Mouse (Mus musculus) midbrain, embryonic 13.5 days (tissue): ENCODE measurements around the gene Med1. TPM values are rescaled to one million over a fixed set of nuclear protein-coding genes. Genes with fewer than 3 reads are reported as not detected.

ENCODE experiments used
- ATAC-seq: fragments of 200-750 bp; cut with Nextera tagmentation; 2 replicates; pipeline ENCODE4 v1.8.0; 2017; ENCODE audit warnings: mild to moderate bottlenecking, moderate TSS enrichment, moderate library complexity
- H3K27ac ChIP-seq: fragments of 300-500 bp; sonication (generic); 2 replicates; pipeline ENCODE4 v1.5.1; 2015; ENCODE audit warnings: inconsistent platforms, mild to moderate bottlenecking, moderate library complexity
- H3K27me3 ChIP-seq: fragments of 300-500 bp; sonication (generic); 2 replicates; pipeline ENCODE4 v1.6.1; 2015; ENCODE audit warnings: mild to moderate bottlenecking, inconsistent platforms
- H3K36me3 ChIP-seq: fragments of 300-500 bp; sonication (generic); 2 replicates; pipeline ENCODE4 v1.6.1; 2015; ENCODE audit warnings: mild to moderate bottlenecking, inconsistent platforms
- H3K4me1 ChIP-seq: fragments of 300-500 bp; sonication (generic); replicated peaks from 2 replicates; pipeline ENCODE4 v1.6.1; 2015; ENCODE audit warnings: inconsistent platforms
- H3K4me2 ChIP-seq: fragments of 300-500 bp; sonication (generic); replicated peaks from 2 replicates; pipeline ENCODE4 v1.6.1; 2015; ENCODE audit warnings: moderate library complexity, mild to moderate bottlenecking, inconsistent platforms
- H3K4me3 ChIP-seq: fragments of 300-500 bp; sonication (generic); replicated peaks from 2 replicates; pipeline ENCODE4 v1.5.1; 2015; ENCODE audit warnings: mild to moderate bottlenecking, inconsistent platforms
- H3K9ac ChIP-seq: fragments of 300-500 bp; sonication (generic); replicated peaks from 2 replicates; pipeline ENCODE4 v1.6.1; 2015; ENCODE audit warnings: mild to moderate bottlenecking, inconsistent platforms
- H3K9me3 ChIP-seq: fragments of 300-500 bp; sonication (generic); 2 replicates; pipeline ENCODE4 v1.6.1; 2016; ENCODE audit warnings: mild to moderate bottlenecking, inconsistent platforms
- WGBS: fragments of 180-500 bp; shearing (Covaris S2); methylation state at CpG from one replicate; pipeline ENCODE4 v1.1.7; 2015; 5-methylcytosine and 5-hydroxymethylcytosine counted together
- microRNA-seq: library from miRNA; unstranded; fragments of <30 nt; microRNA quantifications from one replicate; pipeline ENCODE4, GENCODE M21; 2016
- polyA plus RNA-seq: library from polyadenylated mRNA; unstranded; fragments of >200 nt; fragmentation: Nextera tagmentation; extraction: Ambion mirVana; gene quantifications from 2 replicates; pipeline ENCODE4 v1.2.1, GENCODE M21; 2015

Med1 gene
- polyA plus RNA-seq, 1 experiment from 2014 or later = 74.3 TPM

DNA sequence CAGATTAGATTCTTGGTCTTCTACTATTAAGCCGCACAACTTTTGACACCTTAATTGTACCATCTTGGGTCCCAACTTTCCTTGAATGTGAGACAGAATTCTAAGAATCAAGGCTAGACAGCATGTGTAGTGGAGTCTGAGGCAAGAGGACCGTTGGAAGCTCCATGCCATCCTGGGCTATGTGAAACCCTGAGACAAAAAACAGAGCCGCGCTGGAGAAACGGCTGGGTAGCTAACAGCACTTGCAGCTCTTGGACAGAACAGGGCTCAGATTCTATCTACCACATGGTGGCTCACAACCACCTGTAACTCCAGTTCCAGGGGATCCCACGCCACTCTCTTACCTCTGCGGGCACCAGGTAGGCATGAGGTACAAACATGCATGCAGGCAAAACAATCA lies 47.2 kb downstream of the Med1 start:
- Histone ChIP-seq H3K4me3 (no peak overlapping the region), H3K9ac (no peak overlapping the region), H3K27ac (no peak overlapping the region), H3K4me1 (peaks cover 35% of the 10 kb centered on the region), H3K9me3 (no peaks in the 10 kb centered on the region; the same call in 1 of the 2 replicates), H3K36me3 (peaks cover 7% of the 10 kb centered on the region; the same call in 1 of the 2 replicates), H3K4me2 (no peak overlapping the region), H3K27me3 (no peaks in the 10 kb centered on the region)
- no peak for ATAC-seq
- 87% methylated on average over 7 of the region's 7 CpGs for WGBS

DNA sequence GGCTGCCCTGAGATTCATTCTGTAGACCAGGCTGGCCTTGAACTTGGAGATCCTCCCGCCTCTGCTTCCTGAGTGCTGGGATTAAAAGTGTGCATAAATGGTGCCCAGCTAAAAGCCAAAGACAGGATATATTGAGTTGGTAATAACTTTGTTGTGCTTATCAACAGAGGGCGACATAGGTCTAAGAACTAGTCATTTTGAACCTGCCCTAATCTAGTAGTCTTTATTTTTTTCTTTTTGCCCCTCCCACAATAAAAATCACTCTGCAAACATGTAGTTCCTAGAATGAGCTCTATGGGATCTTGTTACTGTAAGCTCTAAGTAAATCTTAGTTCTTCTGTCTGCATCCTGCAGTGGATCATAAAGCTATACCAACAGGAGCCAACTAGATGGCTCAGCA lies 50.5 kb downstream of the Med1 start:
- H3K27me3 ChIP-seq = no peaks in the 10 kb centered on the region
- no peak overlapping the region for H3K27ac ChIP-seq
- WGBS = 92% methylated on average over 2 of the region's 2 CpGs
- no peak overlapping the region for H3K9ac ChIP-seq
- H3K36me3 ChIP-seq = peaks cover 7% of the 10 kb centered on the region; the same call in 1 of the 2 replicates
- no peak overlapping the region for H3K4me2 ChIP-seq
- no peak for ATAC-seq
- peaks cover 25% of the 10 kb centered on the region for H3K4me1 ChIP-seq
- H3K4me3 ChIP-seq = no peak overlapping the region
- H3K9me3 ChIP-seq = no peaks in the 10 kb centered on the region; the same call in 1 of the 2 replicates

DNA sequence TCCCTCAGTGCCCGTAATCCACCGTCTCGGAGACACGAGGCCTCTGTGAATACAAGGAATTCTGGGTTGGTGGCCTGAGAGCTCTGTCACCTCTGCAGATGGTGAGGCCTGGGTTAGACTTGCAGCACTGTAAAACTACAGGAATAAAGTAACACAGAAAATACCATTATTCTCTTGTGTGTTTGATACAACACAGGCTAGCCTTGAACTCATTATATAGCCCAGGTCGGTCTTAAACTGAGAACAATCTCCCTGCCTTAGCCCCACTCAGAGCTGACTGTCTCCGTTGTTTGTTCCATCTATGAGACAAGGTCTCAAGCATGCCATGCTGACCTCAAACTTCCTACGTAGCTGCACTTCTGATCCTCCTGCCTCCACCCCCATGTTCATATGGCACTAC lies 54.2 kb downstream of the Med1 start:
- Histone ChIP-seq H3K27me3 (no peaks in the 10 kb centered on the region), H3K9me3 (no peaks in the 10 kb centered on the region; the same call in 1 of the 2 replicates), H3K4me3 (no peak overlapping the region), H3K4me2 (no peak overlapping the region), H3K27ac (no peak overlapping the region), H3K9ac (no peak overlapping the region), H3K36me3 (peaks cover 10% of the 10 kb centered on the region; the same call in 1 of the 2 replicates), H3K4me1 (peaks cover 3% of the 10 kb centered on the region; the same call in 1 of the 2 replicates)
- ATAC-seq = no peak
- 85% methylated on average over 7 of the region's 7 CpGs for WGBS

DNA sequence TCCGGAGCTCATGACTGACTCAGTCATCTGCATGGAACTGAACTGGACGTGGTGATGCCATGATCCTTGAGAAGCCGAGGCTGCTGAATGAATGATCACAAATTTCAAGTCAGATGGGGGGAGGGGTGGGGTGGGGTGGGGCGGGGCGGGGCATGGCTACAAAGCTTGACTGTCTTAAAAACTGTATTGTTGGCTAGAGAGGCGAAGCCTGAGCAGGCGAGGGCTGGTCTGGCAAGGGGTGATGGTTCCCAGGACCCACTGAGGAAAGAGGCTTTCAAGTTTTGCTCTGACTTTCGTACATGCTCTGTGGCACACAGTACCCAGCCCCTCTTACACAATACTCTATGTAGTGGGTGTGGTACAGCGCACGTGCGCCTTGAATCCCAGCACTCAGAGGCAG lies 55.3 kb downstream of the Med1 start:
- Histone ChIP-seq H3K27me3 (no peaks in the 10 kb centered on the region), H3K4me2 (no peak overlapping the region), H3K27ac (no peak overlapping the region), H3K9me3 (no peaks in the 10 kb centered on the region; the same call in 1 of the 2 replicates), H3K4me3 (no peak overlapping the region), H3K36me3 (peaks cover 10% of the 10 kb centered on the region; the same call in 1 of the 2 replicates), H3K9ac (no peak overlapping the region), H3K4me1 (peaks cover 3% of the 10 kb centered on the region; the same call in 1 of the 2 replicates)
- 87% methylated on average over 11 of the region's 11 CpGs for WGBS
- ATAC-seq = no peak

DNA sequence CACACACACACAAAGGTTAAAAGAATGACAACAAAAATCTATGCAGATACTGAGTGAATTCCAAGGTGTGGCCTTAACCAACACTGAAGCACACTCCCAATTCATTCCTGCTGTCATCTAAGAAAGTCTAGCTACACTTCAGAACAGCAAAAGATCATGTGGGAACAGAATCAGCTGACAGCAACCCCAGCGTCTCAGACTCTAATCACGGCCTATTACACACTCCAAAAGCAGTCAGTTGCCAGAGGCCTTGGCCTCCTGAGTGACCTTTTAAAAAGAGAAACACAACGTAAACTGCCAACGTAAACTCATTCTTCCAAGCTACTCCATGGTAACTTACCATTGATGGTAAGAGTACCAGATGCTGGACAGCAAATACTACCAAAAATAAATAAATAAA lies 58.1 kb downstream of the Med1 start:
- H3K27me3 ChIP-seq = no peaks in the 10 kb centered on the region
- no peak overlapping the region for H3K4me3 ChIP-seq
- no peak overlapping the region for H3K9ac ChIP-seq
- H3K4me2 ChIP-seq = no peak overlapping the region
- H3K9me3 ChIP-seq = no peaks in the 10 kb centered on the region
- ATAC-seq = no peak
- no peak overlapping the region for H3K27ac ChIP-seq
- 73% methylated on average over 4 of the region's 4 CpGs for WGBS
- H3K4me1 ChIP-seq = peaks cover 6% of the 10 kb centered on the region; the same call in 1 of the 2 replicates
- H3K36me3 ChIP-seq = peaks cover 3% of the 10 kb centered on the region; the same call in 1 of the 2 replicates

DNA sequence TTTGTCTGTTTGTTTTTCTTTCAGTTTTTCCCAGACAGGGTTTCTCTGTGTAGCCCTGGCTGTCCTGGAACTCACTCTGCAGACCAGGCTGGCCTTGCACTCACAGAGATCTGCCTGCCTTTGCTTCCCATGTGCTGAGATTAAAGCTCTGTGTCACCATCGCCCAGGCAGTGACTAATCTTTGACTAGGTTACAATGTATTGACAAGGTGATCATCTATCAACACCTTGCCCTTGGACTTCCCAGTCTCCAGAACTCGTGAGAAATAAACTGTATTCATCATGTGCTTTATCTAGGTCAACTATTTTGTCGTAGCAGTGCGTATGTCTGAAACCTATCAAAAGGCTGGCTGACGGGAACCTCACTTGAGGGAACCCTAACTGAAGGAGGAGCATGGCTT lies 69.7 kb downstream of the Med1 start:
- H3K9me3 ChIP-seq = no peaks in the 10 kb centered on the region
- no peak overlapping the region for H3K9ac ChIP-seq
- no peak overlapping the region for H3K4me3 ChIP-seq
- no peak overlapping the region for H3K4me2 ChIP-seq
- no peaks in the 10 kb centered on the region for H3K4me1 ChIP-seq
- no peaks in the 10 kb centered on the region for H3K27me3 ChIP-seq
- WGBS = 92% methylated on average over 5 of the region's 5 CpGs
- no peak for ATAC-seq
- H3K27ac ChIP-seq = no peak overlapping the region
- peaks cover 57% of the 10 kb centered on the region for H3K36me3 ChIP-seq

DNA sequence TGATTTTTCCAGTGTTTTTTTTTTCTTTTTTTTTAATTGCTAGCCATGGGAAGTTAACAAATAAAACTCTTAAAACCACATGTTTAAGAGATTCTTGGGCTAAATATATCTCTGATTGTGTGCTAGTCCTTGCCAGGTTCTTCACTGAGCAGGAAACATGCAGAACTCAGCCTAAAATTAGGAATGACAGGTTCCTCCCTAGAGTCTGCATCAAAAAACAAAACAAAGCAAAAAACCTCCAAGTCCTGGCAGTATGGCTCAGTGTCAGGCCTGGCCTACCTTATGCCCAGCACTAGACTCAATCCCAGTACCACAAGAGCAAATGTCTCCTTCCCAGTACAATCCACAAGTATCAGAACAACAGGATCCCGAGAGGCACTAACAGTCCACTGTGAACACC lies 78.7 kb downstream of the Med1 start:
- H3K4me1 ChIP-seq = no peaks in the 10 kb centered on the region
- WGBS = 88% methylated on average over 1 of the region's 1 CpGs
- no peaks in the 10 kb centered on the region for H3K9me3 ChIP-seq

DNA sequence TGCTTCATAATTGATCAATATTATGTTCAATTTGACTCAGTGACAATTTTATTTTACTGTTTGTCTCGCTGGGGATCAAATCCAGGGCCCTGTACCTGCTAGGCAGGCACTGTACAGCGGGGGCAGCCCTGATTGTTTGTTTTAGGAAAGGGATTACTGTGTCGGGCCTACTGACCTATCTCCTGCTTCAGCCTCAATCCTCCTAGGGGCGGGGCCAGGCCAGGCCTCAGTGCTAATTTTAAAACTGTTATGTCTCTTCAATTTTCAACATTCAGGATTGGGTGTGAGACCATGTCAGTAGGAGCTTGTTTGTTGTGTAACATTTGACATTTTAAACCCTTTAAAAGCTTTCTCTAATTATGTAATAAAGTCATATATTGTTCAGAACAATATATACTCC lies 79.6 kb downstream of the Med1 start:
- H3K4me1 ChIP-seq = no peaks in the 10 kb centered on the region
- 58% methylated on average over 4 of the region's 4 CpGs for WGBS
- no peak overlapping the region for H3K4me2 ChIP-seq
- H3K27me3 ChIP-seq = no peaks in the 10 kb centered on the region
- no peak overlapping the region for H3K4me3 ChIP-seq
- peaks cover 61% of the 10 kb centered on the region for H3K36me3 ChIP-seq
- ATAC-seq = no peak
- no peaks in the 10 kb centered on the region for H3K9me3 ChIP-seq
- no peak overlapping the region for H3K9ac ChIP-seq
- no peak overlapping the region for H3K27ac ChIP-seq

More for the DNA sequence above, 78.7 kb downstream of the Med1 start:
- H3K27ac ChIP-seq = no peak overlapping the region
- no peak for ATAC-seq
- peaks cover 56% of the 10 kb centered on the region for H3K36me3 ChIP-seq
- no peak overlapping the region for H3K4me3 ChIP-seq
- H3K4me2 ChIP-seq = no peak overlapping the region
- H3K9ac ChIP-seq = no peak overlapping the region
- H3K27me3 ChIP-seq = no peaks in the 10 kb centered on the region

DNA sequence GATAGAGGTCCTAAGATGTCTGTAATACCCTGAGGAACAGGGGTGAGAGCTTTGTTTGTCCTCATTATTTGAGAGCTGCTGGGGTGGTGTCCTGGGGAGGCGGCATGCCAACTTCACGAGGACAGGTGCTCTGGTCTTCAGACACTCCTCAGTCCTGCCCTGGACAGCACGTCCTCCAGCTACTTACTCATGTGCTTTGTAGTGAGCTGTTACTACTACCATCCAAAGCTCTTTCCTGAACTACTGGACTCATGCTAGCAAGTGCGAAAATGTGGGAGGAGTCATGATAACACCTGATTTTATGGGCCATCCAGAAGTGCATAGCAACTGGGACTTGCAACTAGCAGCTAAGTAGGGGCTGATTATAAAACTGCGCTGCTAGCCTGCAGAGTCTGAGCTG lies 83.4 kb downstream of the Med1 start:
- no peak for ATAC-seq
- Histone ChIP-seq H3K4me3 (no peak overlapping the region), H3K27me3 (no peaks in the 10 kb centered on the region), H3K27ac (no peak overlapping the region), H3K4me2 (no peak overlapping the region), H3K9ac (no peak overlapping the region), H3K4me1 (no peaks in the 10 kb centered on the region), H3K36me3 (peaks cover 83% of the 10 kb centered on the region), H3K9me3 (no peaks in the 10 kb centered on the region)
- WGBS = 98% methylated on average over 5 of the region's 5 CpGs

Small RNAs within 50 kb of the gene (microRNA-seq; reads per million reads assigned to microRNA genes)
- not detected for gene Gm27399

Other genes with a start within 250 kb of the Med1 start
- 0.38 and 0.63 TPM in 2 replicates for gene Plxdc1, start 206.8 kb downstream of the Med1 start, polyA plus RNA-seq
- gene Arl5c, start 197.1 kb downstream of the Med1 start, polyA plus RNA-seq = 8.0 and 10.5 TPM in 2 replicates
- 49.8 and 51.8 TPM in 2 replicates for gene Cacnb1, start 170.3 kb downstream of the Med1 start, polyA plus RNA-seq
- 699 and 710 TPM in 2 replicates for gene Rpl19, start 166.6 kb downstream of the Med1 start, polyA plus RNA-seq
- 1.6 and 1.7 TPM in 2 replicates for gene Stac2, start 139.8 kb downstream of the Med1 start, polyA plus RNA-seq
- gene Fbxl20, start 42.9 kb downstream of the Med1 start, polyA plus RNA-seq = 27.0 and 33.7 TPM in 2 replicates
- gene Cdk12, start 9.8 kb upstream of the Med1 start, polyA plus RNA-seq = 12.2 and 12.9 TPM in 2 replicates
- 6.7 and 9.3 TPM in 2 replicates for gene Neurod2, start 136.4 kb upstream of the Med1 start, polyA plus RNA-seq
- 0.73 and 1.9 TPM in 2 replicates for gene Ppp1r1b, start 155.1 kb upstream of the Med1 start, polyA plus RNA-seq
- 44.5 and 46.9 TPM in 2 replicates for gene Stard3, start 165.1 kb upstream of the Med1 start, polyA plus RNA-seq
- 0.23 and 0.28 TPM in 2 replicates for gene Tcap, start 190.5 kb upstream of the Med1 start, polyA plus RNA-seq
- gene Pnmt, start 193.2 kb upstream of the Med1 start, polyA plus RNA-seq = 0.23 TPM in 1 of 2 replicates, not detected in the other
- 9.2 and 10.7 TPM in 2 replicates for gene Pgap3, start 207.2 kb upstream of the Med1 start, polyA plus RNA-seq
- 7.1 and 7.6 TPM in 2 replicates for gene Erbb2, start 219.2 kb upstream of the Med1 start, polyA plus RNA-seq
- 231 and 239 TPM in 2 replicates for gene Mien1, start 245.7 kb upstream of the Med1 start, polyA plus RNA-seq